Mouse (Mus musculus) testis, adult 2 months (tissue): ENCODE data around the gene Smyd5.

Source experiments
- CTCF ChIP-seq: fragments of 200-500 bp; IDR thresholded peaks from 2 replicates; pipeline ENCODE4 v1.5.1; 2012; ENCODE audit warnings: low read depth, mild to moderate bottlenecking, inconsistent platforms, low read length, moderate library complexity; ENCODE audit not compliant: control insufficient read depth, insufficient read depth, insufficient replicate concordance
- POLR2A ChIP-seq: fragments of 200-500 bp; IDR thresholded peaks from 2 replicates; pipeline ENCODE4 v1.6.1; 2012; ENCODE audit warnings: low read depth, mild to moderate bottlenecking, inconsistent platforms, low read length, moderate library complexity; ENCODE audit not compliant: control insufficient read depth

DNA sequence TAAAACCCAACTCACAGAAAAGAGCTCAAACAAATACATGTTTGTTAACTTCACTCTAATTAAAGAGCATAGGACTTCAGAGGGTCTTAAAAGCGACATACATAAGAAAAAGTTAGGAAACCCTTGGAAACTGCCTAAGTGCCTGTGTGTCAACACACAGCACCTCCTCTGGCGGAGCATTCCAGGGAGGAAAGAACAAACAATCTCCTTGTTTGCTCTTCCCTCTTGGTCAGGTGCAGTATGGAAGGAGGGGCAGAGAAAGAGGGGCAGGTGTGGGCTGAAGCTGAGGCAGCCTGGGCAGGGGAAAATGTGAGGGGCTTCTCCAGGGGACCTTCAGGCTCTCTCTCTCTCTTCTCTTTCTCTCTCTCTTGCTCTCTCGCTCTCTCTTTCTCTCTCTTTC is 16.0 kb upstream of the Smyd5 start:
- no peak for TF ChIP-seq POLR2A
- TF ChIP-seq CTCF, result no peak
